Mouse (Mus musculus): Measurements from ENCODE around the gene Scrn3. TPM values are rescaled to one million over a fixed set of nuclear protein-coding genes. Genes with fewer than 3 reads are reported as not detected.

Scrn3 gene
- polyA plus RNA-seq, 1 experiment from 2014 or later = 8.1 TPM

- no peak overlapping the region for H3K9ac ChIP-seq (replicated peaks)
- WGBS = 96% methylated on average over 5 of the region's 5 CpGs
- H3K4me2 ChIP-seq (replicated peaks) = no peak overlapping the region
- ATAC-seq = no peak
- no peaks in the 10 kb centered on the region for H3K27me3 ChIP-seq
- H3K4me1 ChIP-seq (replicated peaks) = peaks cover 8% of the 10 kb centered on the region
- H3K4me3 ChIP-seq (replicated peaks) = no peak overlapping the region
- no peaks in the 10 kb centered on the region for H3K9me3 ChIP-seq
- no peaks in the 10 kb centered on the region for H3K36me3 ChIP-seq
- H3K27ac ChIP-seq = no peak overlapping the region
Observed at GRCm38 (mm10) chr2:73343701-73344100, 31.3 kb downstream of the Scrn3 start.

GRCm38 (mm10) chr2:73345204-73345603 is 32.8 kb downstream of the Scrn3 start:
- H3K27ac ChIP-seq = no peak overlapping the region
- H3K4me2 ChIP-seq (replicated peaks) = no peak overlapping the region
- no peaks in the 10 kb centered on the region for H3K36me3 ChIP-seq
- H3K9me3 ChIP-seq = no peaks in the 10 kb centered on the region
- 90% methylated on average over 4 of the region's 4 CpGs for WGBS
- H3K9ac ChIP-seq (replicated peaks) = no peak overlapping the region
- no peak for ATAC-seq
- no peaks in the 10 kb centered on the region for H3K27me3 ChIP-seq
- H3K4me1 ChIP-seq (replicated peaks) = peaks cover 8% of the 10 kb centered on the region
- no peak overlapping the region for H3K4me3 ChIP-seq (replicated peaks)

- Histone ChIP-seq H3K27ac (peak overlapping the region; percentile 58), H3K4me2 (replicated peaks) (no peak overlapping the region), H3K9ac (replicated peaks) (no peak overlapping the region), H3K4me3 (replicated peaks) (no peak overlapping the region), H3K36me3 (no peaks in the 10 kb centered on the region), H3K4me1 (replicated peaks) (peaks cover 9% of the 10 kb centered on the region), H3K27me3 (no peaks in the 10 kb centered on the region), H3K9me3 (no peaks in the 10 kb centered on the region)
- WGBS = 62% methylated on average over 13 of the region's 13 CpGs
- ATAC-seq = peak; percentile 60; the same call in 1 of the 2 replicates
Observed at GRCm38 (mm10) chr2:73346345-73347086, 34.1 kb downstream of the Scrn3 start.

- H3K4me2 ChIP-seq (replicated peaks) = no peak overlapping the region
- H3K27me3 ChIP-seq = no peaks in the 10 kb centered on the region
- no peak overlapping the region for H3K4me3 ChIP-seq (replicated peaks)
- no peaks in the 10 kb centered on the region for H3K9me3 ChIP-seq
- H3K9ac ChIP-seq (replicated peaks) = no peak overlapping the region
- 72% methylated on average over 6 of the region's 6 CpGs for WGBS
- peak overlapping the region; percentile 58 for H3K27ac ChIP-seq
- no peak for ATAC-seq
- H3K4me1 ChIP-seq (replicated peaks) = peaks cover 14% of the 10 kb centered on the region
- no peaks in the 10 kb centered on the region for H3K36me3 ChIP-seq
Observed at GRCm38 (mm10) chr2:73347136-73347535, 34.7 kb downstream of the Scrn3 start.

GRCm38 (mm10) chr2:73347766-73348165 is 35.4 kb downstream of the Scrn3 start:
- Histone ChIP-seq H3K27ac (peak overlapping the region; percentile 51; the same call in 1 of the 2 replicates), H3K4me3 (replicated peaks) (no peak overlapping the region)
- WGBS = 53% methylated on average over 9 of the region's 9 CpGs

GRCm38 (mm10) chr2:73348221-73348620 is 35.8 kb downstream of the Scrn3 start:
- no peaks in the 10 kb centered on the region for H3K9me3 ChIP-seq
- H3K27ac ChIP-seq = 0 out of 2 replicates have a peak overlapping the region, but pooled peaks have one; percentile 51
- H3K27me3 ChIP-seq = no peaks in the 10 kb centered on the region
- WGBS = 85% methylated on average over 6 of the region's 6 CpGs
- H3K36me3 ChIP-seq = no peaks in the 10 kb centered on the region
- H3K9ac ChIP-seq (replicated peaks) = no peak overlapping the region
- no peak for ATAC-seq
- no peak overlapping the region for H3K4me3 ChIP-seq (replicated peaks)
- H3K4me2 ChIP-seq (replicated peaks) = no peak overlapping the region
- peaks cover 15% of the 10 kb centered on the region for H3K4me1 ChIP-seq (replicated peaks)

More at GRCm38 (mm10) chr2:73347766-73348165, 35.4 kb downstream of the Scrn3 start:
- Histone ChIP-seq H3K36me3 (no peaks in the 10 kb centered on the region), H3K4me1 (replicated peaks) (peaks cover 15% of the 10 kb centered on the region), H3K4me2 (replicated peaks) (no peak overlapping the region), H3K9me3 (no peaks in the 10 kb centered on the region), H3K9ac (replicated peaks) (no peak overlapping the region), H3K27me3 (no peaks in the 10 kb centered on the region)
- no peak for ATAC-seq

- Histone ChIP-seq H3K9ac (replicated peaks) (no peak overlapping the region), H3K36me3 (peaks cover 2% of the 10 kb centered on the region; the same call in 1 of the 2 replicates), H3K27ac (no peak overlapping the region), H3K27me3 (no peaks in the 10 kb centered on the region), H3K4me3 (replicated peaks) (no peak overlapping the region), H3K4me1 (replicated peaks) (peaks cover 15% of the 10 kb centered on the region), H3K9me3 (no peaks in the 10 kb centered on the region), H3K4me2 (replicated peaks) (no peak overlapping the region)
- no peak for ATAC-seq
- 50% methylated on average over 5 of the region's 5 CpGs for WGBS
Observed at GRCm38 (mm10) chr2:73351496-73351895, 39.1 kb downstream of the Scrn3 start.

GRCm38 (mm10) chr2:73351927-73352374 is 39.5 kb downstream of the Scrn3 start:
- no peak overlapping the region for H3K27ac ChIP-seq
- WGBS = 35% methylated on average over 7 of the region's 7 CpGs
- H3K4me3 ChIP-seq (replicated peaks) = no peak overlapping the region
- H3K4me2 ChIP-seq (replicated peaks) = no peak overlapping the region
- H3K9me3 ChIP-seq = no peaks in the 10 kb centered on the region
- peak overlapping the region; percentile 28; the same call in 1 of the 2 replicates for H3K9ac ChIP-seq (replicated peaks)
- H3K36me3 ChIP-seq = peaks cover 7% of the 10 kb centered on the region; the same call in 1 of the 2 replicates
- peaks cover 11% of the 10 kb centered on the region for H3K4me1 ChIP-seq (replicated peaks)
- H3K27me3 ChIP-seq = no peaks in the 10 kb centered on the region
- ATAC-seq = no peak

- Histone ChIP-seq H3K4me1 (replicated peaks) (peaks cover 3% of the 10 kb centered on the region; the same call in 1 of the 2 replicates), H3K4me2 (replicated peaks) (no peak overlapping the region), H3K9ac (replicated peaks) (no peak overlapping the region), H3K27ac (no peak overlapping the region), H3K27me3 (no peaks in the 10 kb centered on the region), H3K36me3 (peaks cover 13% of the 10 kb centered on the region; the same call in 1 of the 2 replicates), H3K9me3 (no peaks in the 10 kb centered on the region), H3K4me3 (replicated peaks) (no peak overlapping the region)
- 86% methylated on average over 18 of the region's 18 CpGs for WGBS
- no peak for ATAC-seq
Observed at GRCm38 (mm10) chr2:73357004-73357403, 44.6 kb downstream of the Scrn3 start.

- Histone ChIP-seq H3K27ac (no peak overlapping the region), H3K4me2 (replicated peaks) (no peak overlapping the region), H3K4me3 (replicated peaks) (no peak overlapping the region), H3K27me3 (no peaks in the 10 kb centered on the region), H3K9ac (replicated peaks) (no peak overlapping the region), H3K36me3 (peaks cover 22% of the 10 kb centered on the region), H3K4me1 (replicated peaks) (no peaks in the 10 kb centered on the region), H3K9me3 (no peaks in the 10 kb centered on the region)
- ATAC-seq = no peak
- 94% methylated on average over 5 of the region's 5 CpGs for WGBS
Observed at GRCm38 (mm10) chr2:73359941-73360340, 47.5 kb downstream of the Scrn3 start.

- Histone ChIP-seq H3K9ac (replicated peaks) (no peak overlapping the region), H3K27ac (no peak overlapping the region), H3K4me3 (replicated peaks) (no peak overlapping the region), H3K4me2 (replicated peaks) (no peak overlapping the region), H3K9me3 (no peaks in the 10 kb centered on the region), H3K27me3 (no peaks in the 10 kb centered on the region), H3K36me3 (peaks cover 22% of the 10 kb centered on the region), H3K4me1 (replicated peaks) (no peaks in the 10 kb centered on the region)
- WGBS = 87% methylated on average over 2 of the region's 2 CpGs
- ATAC-seq = no peak
Observed at GRCm38 (mm10) chr2:73360536-73360935, 48.1 kb downstream of the Scrn3 start.

- Histone ChIP-seq H3K9ac (replicated peaks) (no peak overlapping the region), H3K36me3 (peaks cover 14% of the 10 kb centered on the region), H3K27ac (no peak overlapping the region), H3K4me1 (replicated peaks) (no peaks in the 10 kb centered on the region), H3K4me3 (replicated peaks) (no peak overlapping the region), H3K9me3 (no peaks in the 10 kb centered on the region), H3K27me3 (no peaks in the 10 kb centered on the region), H3K4me2 (replicated peaks) (no peak overlapping the region)
- ATAC-seq = no peak
- 88% methylated on average over 5 of the region's 5 CpGs for WGBS
Observed at GRCm38 (mm10) chr2:73363448-73363847, 51.0 kb downstream of the Scrn3 start.

Measured in midbrain, embryonic 13.5 days (tissue).